Mouse (Mus musculus) myocyte (in vitro differentiated cells): Measurements from ENCODE around the gene Cpsf2.

Experiments used
- MAX ChIP-seq: IDR thresholded peaks from one replicate; pipeline ENCODE4 v1.6.1; 2011; ENCODE audit warnings: low read depth, mild to moderate bottlenecking, control low read depth
- MYOD1 ChIP-seq, 3 experiments: IDR thresholded peaks; one replicate each; pipeline ENCODE4 v1.6.1; 2011; ENCODE audit warnings: control low read depth in 2 of 3, low read depth in 2 of 3, mild to moderate bottlenecking in 2 of 3, moderate library complexity in 1 of 3; ENCODE audit not compliant: insufficient read length in 2 of 3, control insufficient read depth in 1 of 3

DNA sequence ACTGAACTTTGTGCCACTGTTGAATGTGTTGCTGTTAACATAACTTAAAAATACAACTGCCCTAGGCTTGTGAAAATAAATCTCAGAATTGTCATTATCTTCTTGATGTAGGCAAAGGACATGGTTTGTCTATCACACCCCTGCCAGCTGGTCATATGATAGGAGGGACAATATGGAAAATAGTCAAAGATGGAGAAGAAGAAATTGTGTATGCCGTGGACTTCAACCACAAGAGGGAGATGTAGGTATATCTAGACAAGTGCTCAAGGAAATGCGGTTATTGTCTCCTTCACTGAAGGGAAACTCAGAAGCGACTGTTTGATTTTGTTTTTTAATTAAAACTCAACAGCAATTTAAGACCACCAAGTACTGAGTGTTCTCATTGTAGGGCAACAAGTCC lies 9.3 kb downstream of the Cpsf2 start:
- TF ChIP-seq MYOD1 (IDR thresholded peaks at IDR 0.05; ENCODE audit: control insufficient read depth in 1 of 3, insufficient read length in 2 of 3, low read depth in 2 of 3) (no peak), MAX (no peak)
